In the genomic region with DNA sequence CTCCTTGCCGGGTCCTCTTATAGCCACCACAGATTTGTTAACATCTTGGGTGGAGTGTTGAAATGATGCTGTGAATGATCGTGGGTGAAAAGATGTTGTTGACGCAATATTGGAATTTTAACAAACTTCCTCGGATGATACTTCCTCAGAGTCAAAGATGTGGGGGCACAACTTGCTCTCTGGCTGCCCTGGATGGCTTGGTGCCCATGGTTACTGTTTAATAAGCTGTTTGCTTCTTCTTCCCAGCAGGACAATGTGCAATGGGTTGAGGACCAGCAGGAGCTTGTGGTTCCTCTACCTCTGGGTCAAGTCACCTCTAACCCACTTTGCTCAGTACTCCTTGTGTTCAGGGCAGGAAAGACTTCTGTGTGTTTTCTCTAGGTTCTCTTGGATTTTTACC, we compare ENCODE assay signal across 15 mouse cellular contexts. TPM values are rescaled to one million over a fixed set of nuclear protein-coding genes. Genes with fewer than 3 reads are reported as not detected.
DNase-seq lines count a peak whose midpoint lies in the region; ATAC-seq and TF ChIP-seq lines count a peak whose summit lies in the region.
"Had no signal": no experiment of that assay in that cellular context is flagged by ENCODE, and none has a peak within 500 bp of the region (broad histone marks: within the 10 kb centered on the region; RNA-seq: fewer than 3 reads in every experiment).

No protein-coding gene starts in this region.

- no peak overlapping the region for H3K4me3 ChIP-seq in heart, postnatal 0 days (ENCODE audit: low read depth, low read length)
- H3K4me3 ChIP-seq in embryonic facial prominence, embryonic 15.5 days (replicated peaks), result no peak overlapping the region
- H3K4me3 ChIP-seq in forebrain, embryonic 12.5 days (replicated peaks), result no peak overlapping the region
- H3K4me3 ChIP-seq: neural tube, embryonic 13.5 days had no signal

- peaks cover 33% of the 10 kb centered on the region for H3K4me1 ChIP-seq in heart, postnatal 0 days (ENCODE audit: control insufficient read depth, insufficient read depth)
- H3K4me1 ChIP-seq in embryonic facial prominence, embryonic 15.5 days, result peaks cover 24% of the 10 kb centered on the region
- H3K4me1 ChIP-seq in forebrain, embryonic 12.5 days, result no peaks in the 10 kb centered on the region
- H3K4me1 ChIP-seq: neural tube, embryonic 13.5 days had no signal

- no peaks in the 10 kb centered on the region for H3K9me3 ChIP-seq in heart, postnatal 0 days (replicated peaks; ENCODE audit: control insufficient read depth, low read length)
- no peaks in the 10 kb centered on the region for H3K9me3 ChIP-seq in embryonic facial prominence, embryonic 15.5 days (replicated peaks)
- H3K9me3 ChIP-seq in forebrain, embryonic 12.5 days, result no peaks in the 10 kb centered on the region
- H3K9me3 ChIP-seq: G1E; neural tube, embryonic 13.5 days had no signal

- TF ChIP-seq EP300 in heart, postnatal 0 days (IDR thresholded peaks at IDR 0.05; ENCODE audit: low read depth), result no peak

- no peak overlapping the region for H3K4me2 ChIP-seq in heart, postnatal 0 days (ENCODE audit: low read depth, low read length)
- no peak overlapping the region for H3K4me2 ChIP-seq in embryonic facial prominence, embryonic 15.5 days (replicated peaks)
- no peak overlapping the region for H3K4me2 ChIP-seq in forebrain, embryonic 12.5 days
- H3K4me2 ChIP-seq: neural tube, embryonic 13.5 days had no signal

- intact Hi-C loops in left cerebral cortex, postnatal 10 days (cut with DNase I), result no loop called here

- H3K36me3 ChIP-seq in heart, postnatal 0 days (replicated peaks; ENCODE audit: control insufficient read depth, insufficient read depth, low read length), result no peaks in the 10 kb centered on the region
- H3K36me3 ChIP-seq in embryonic facial prominence, embryonic 15.5 days, result no peaks in the 10 kb centered on the region
- no peaks in the 10 kb centered on the region for H3K36me3 ChIP-seq in forebrain, embryonic 12.5 days (replicated peaks)
- H3K36me3 ChIP-seq: G1E; neural tube, embryonic 13.5 days had no signal

- 58% methylated on average over 4 of the region's 4 CpGs for WGBS in heart, postnatal 0 days
- WGBS in embryonic facial prominence, embryonic 15.5 days, result 59% methylated on average over 4 of the region's 4 CpGs
- 91% methylated on average over 4 of the region's 4 CpGs for whole genome bisulfite sequencing in forebrain, embryonic 12.5 days

- peak overlapping the region; percentile 94 for H3K27ac ChIP-seq in heart, postnatal 0 days (ENCODE audit: low read depth)
- H3K27ac ChIP-seq in embryonic facial prominence, embryonic 15.5 days (replicated peaks), result peak overlapping the region; percentile 68
- H3K27ac ChIP-seq in forebrain, embryonic 12.5 days, result no peak overlapping the region
- H3K27ac ChIP-seq: liver, embryonic 14.5 days; neural tube, embryonic 13.5 days had no signal

- no peak overlapping the region for H3K9ac ChIP-seq in heart, postnatal 0 days (replicated peaks; ENCODE audit: low read depth, low read length)
- no peak overlapping the region for H3K9ac ChIP-seq in embryonic facial prominence, embryonic 15.5 days
- H3K9ac ChIP-seq in forebrain, embryonic 12.5 days, result no peak overlapping the region
- H3K9ac ChIP-seq: forebrain, postnatal 0 days; liver, embryonic 14.5 days; neural tube, embryonic 13.5 days had no signal

- ATAC-seq in heart, postnatal 0 days (ENCODE audit: insufficient read depth, low read depth), result no peak
- no peak for ATAC-seq in embryonic facial prominence, embryonic 15.5 days (ENCODE audit: insufficient number of reproducible peaks, low FRiP score, low TSS enrichment, low read depth)
- no peak for ATAC-seq in forebrain, embryonic 12.5 days (ENCODE audit: low FRiP score)
- ATAC-seq: forebrain, postnatal 0 days; inflammation-experienced regulatory T-cells, adult 6 months had no signal

- no peak for DNase-seq in heart, postnatal 0 days (ENCODE audit: low spot score)
- DNase-seq in heart, adult 9 months (ENCODE audit: low spot score in 2 of 2), result no peak
- peak; percentile 47 for DNase-seq in NIH3T3 (ENCODE audit: low read depth)
- peak; percentile 86 for DNase-seq in kidney, postnatal 14 days
- DNase-seq in left cerebral cortex, postnatal 10 days (ENCODE audit: extremely low spot score in 1 of 2, low spot score in 2 of 2), result no peak
- DNase-seq: adrenal gland, postnatal 36 days; thymus, postnatal 4 days had no signal

- no peak for TF ChIP-seq CTCF in heart, postnatal 0 days (IDR thresholded peaks at IDR 0.05; ENCODE audit: low read depth)

- no peaks in the 10 kb centered on the region for H3K27me3 ChIP-seq in heart, postnatal 0 days (ENCODE audit: control insufficient read depth, insufficient read depth, low read length)
- no peaks in the 10 kb centered on the region for H3K27me3 ChIP-seq in embryonic facial prominence, embryonic 15.5 days
- no peaks in the 10 kb centered on the region for H3K27me3 ChIP-seq in forebrain, embryonic 12.5 days
- H3K27me3 ChIP-seq: neural tube, embryonic 13.5 days had no signal

RNA-seq across cellular contexts. Expression of a gene that starts 15.2 kb away (rescaled TPM):
- 1.0 and 1.9 TPM in 2 replicates for total RNA-seq in heart, postnatal 0 days (2014; rRNA removed; ENCODE audit: low replicate concordance)
- 0.79 and 0.86 TPM in 2 replicates for polyA plus RNA-seq in heart, postnatal 0 days (2015; fragmentation: Nextera tagmentation; extraction: Ambion mirVana)
- polyA plus RNA-seq in embryonic facial prominence, embryonic 15.5 days (2015; fragmentation: Nextera tagmentation; extraction: Ambion mirVana), result 4.4 and 4.7 TPM in 2 replicates
- polyA plus RNA-seq in forebrain, embryonic 12.5 days (2016; fragmentation: Nextera tagmentation; extraction: Ambion mirVana), result 0.14 and 0.24 TPM in 2 replicates
- under 1 TPM; 0.15 to 0.22 TPM for total RNA-seq in left cerebral cortex, postnatal 10 days (2021)
- total RNA-seq: megakaryocyte-erythroid progenitor cell, adult 5-6 weeks had no signal
- polyA plus RNA-seq: G1E had no signal

Comparison
In these comparisons a context has a peak if more than half of its experiments do, and no peak if none do; other contexts are left out.
1. DNase-seq: peak in NIH3T3 (single experiment) and kidney, postnatal 14 days (single experiment); none in heart, postnatal 0 days (single experiment), heart, adult 9 months (0 of 2) and left cerebral cortex, postnatal 10 days (0 of 2).